Mouse (Mus musculus) midbrain, embryonic 10.5 days (tissue): ENCODE data around the gene Rp9. TPM values are rescaled to one million over a fixed set of nuclear protein-coding genes. Genes with fewer than 3 reads are reported as not detected.

Source experiments
- DNase-seq: peaks from one replicate; pipeline ENCODE4 v3.0.0-alpha.2; 2017; ENCODE audit warnings: low spot score
- H3K27ac ChIP-seq: fragments of 300-500 bp; sonication (generic); replicated peaks from 2 replicates; pipeline ENCODE4 v1.5.1; 2016; ENCODE audit warnings: mild to moderate bottlenecking
- H3K27me3 ChIP-seq: fragments of 300-500 bp; sonication (generic); 2 replicates; pipeline ENCODE4 v1.6.1; 2016; ENCODE audit warnings: low read depth, mild to moderate bottlenecking; ENCODE audit not compliant: poor library complexity, severe bottlenecking
- H3K36me3 ChIP-seq: fragments of 300-500 bp; sonication (generic); 2 replicates; pipeline ENCODE4 v1.6.1; 2016; ENCODE audit warnings: mild to moderate bottlenecking, moderate library complexity
- H3K4me1 ChIP-seq: fragments of 300-500 bp; sonication (generic); 2 replicates; pipeline ENCODE4 v1.6.1; 2016
- H3K4me3 ChIP-seq: fragments of 300-500 bp; sonication (generic); 2 replicates; pipeline ENCODE4 v1.5.1; 2016; ENCODE audit warnings: mild to moderate bottlenecking, moderate library complexity
- H3K9me3 ChIP-seq: fragments of 300-500 bp; sonication (generic); replicated peaks from 2 replicates; pipeline ENCODE4 v1.6.1; 2016; ENCODE audit warnings: mild to moderate bottlenecking
- WGBS: fragments of 180-500 bp; shearing (Covaris S2); methylation state at CpG from one replicate; pipeline ENCODE4 v1.1.7; 2016; 5-methylcytosine and 5-hydroxymethylcytosine counted together
- polyA plus RNA-seq: library from polyadenylated mRNA; unstranded; fragments of >200 nt; fragmentation: Nextera tagmentation; extraction: Ambion mirVana; gene quantifications from 2 replicates; pipeline ENCODE4 v1.2.1, GENCODE M21; 2016

Gene Rp9
- polyA plus RNA-seq: 42.9 and 46.5 TPM in 2 replicates

DNA sequence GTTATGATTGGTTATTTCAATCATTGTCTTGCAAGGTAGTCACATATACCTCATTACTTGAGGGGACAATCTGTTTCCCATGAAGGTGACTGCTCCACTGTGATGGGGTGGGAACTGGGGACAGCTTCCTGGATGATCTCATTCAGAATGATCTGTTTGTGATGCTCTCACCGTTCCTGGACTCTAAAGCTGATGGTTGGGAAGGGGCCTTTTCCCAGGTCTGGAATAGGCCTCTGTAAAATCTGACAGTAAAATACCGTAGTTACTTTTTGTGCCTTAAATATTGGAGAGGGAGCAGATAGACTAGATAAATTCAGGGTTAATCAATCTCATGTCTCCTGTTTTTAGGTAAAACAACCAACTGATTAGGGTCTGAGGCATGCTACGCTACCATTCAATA lies at the start of gene Rp9:
Rp9 (minus strand) TSS at position 101 of the 400 bp plus-strand sequence.
- Histone ChIP-seq H3K36me3 (peaks cover 15% of the 10 kb centered on the region), H3K4me1 (peaks cover 10% of the 10 kb centered on the region), H3K27ac (peak within 1 kb of the TSS; percentile 92), H3K9me3 (no peaks in the 10 kb centered on the region), H3K4me3 (peak within 1 kb of the TSS; percentile 82), H3K27me3 (no peaks in the 10 kb centered on the region)
- 86% methylated on average over 3 of the region's 3 CpGs for WGBS
- no peak for DNase-seq

DNA sequence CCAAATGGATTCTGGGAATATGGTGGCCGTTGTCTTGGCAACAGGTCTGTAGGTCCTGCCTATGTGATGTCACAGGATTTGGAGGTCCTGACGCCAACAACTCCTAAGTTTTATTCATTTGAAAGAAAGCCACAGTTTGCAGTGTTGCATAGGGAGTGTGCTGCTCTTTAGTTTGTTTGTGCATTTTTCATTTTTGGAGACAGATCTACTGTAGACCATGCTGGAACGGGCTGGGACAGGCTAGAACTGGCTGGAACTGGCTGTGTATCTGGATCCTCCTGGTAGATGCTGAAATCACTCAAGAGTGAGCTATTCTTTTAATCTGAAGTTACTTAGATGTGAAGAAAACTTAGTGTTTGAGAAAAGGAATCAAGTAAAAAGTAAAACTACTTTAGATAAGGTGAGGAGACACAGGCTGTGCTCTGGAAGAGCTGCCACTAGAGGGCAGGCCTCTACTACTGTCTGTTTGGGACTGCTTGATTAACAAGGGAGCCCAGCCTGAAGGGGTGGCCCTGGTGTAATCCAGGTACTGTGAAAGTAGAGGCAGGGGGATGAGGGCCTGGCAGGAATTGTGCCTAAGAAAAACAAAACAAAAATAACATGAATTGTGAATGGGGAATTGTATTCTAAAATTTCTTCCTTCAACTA lies 49.0 kb upstream of the Rp9 start:
- H3K9me3 ChIP-seq: peaks cover 5% of the 10 kb centered on the region; the same call in 1 of the 2 replicates
- no peak overlapping the region for H3K4me3 ChIP-seq
- H3K36me3 ChIP-seq: no peaks in the 10 kb centered on the region
- H3K4me1 ChIP-seq: no peaks in the 10 kb centered on the region
- 92% methylated on average over 3 of the region's 3 CpGs for WGBS
- H3K27ac ChIP-seq: no peak overlapping the region
- H3K27me3 ChIP-seq: no peaks in the 10 kb centered on the region
- peak; percentile 18 for DNase-seq

GRCm38 (mm10) chr9:22515076-22515475 lies 45.5 kb upstream of the Rp9 start:
- Histone ChIP-seq H3K9me3 (no peaks in the 10 kb centered on the region), H3K27ac (no peak overlapping the region), H3K27me3 (no peaks in the 10 kb centered on the region), H3K4me1 (no peaks in the 10 kb centered on the region), H3K36me3 (no peaks in the 10 kb centered on the region), H3K4me3 (no peak overlapping the region)
- no peak for DNase-seq
- WGBS: 94% methylated on average over 4 of the region's 4 CpGs

GRCm38 (mm10) chr9:22505574-22505973 lies 36.0 kb upstream of the Rp9 start:
- Histone ChIP-seq H3K9me3 (no peaks in the 10 kb centered on the region), H3K27me3 (no peaks in the 10 kb centered on the region), H3K27ac (no peak overlapping the region), H3K4me1 (peaks cover 5% of the 10 kb centered on the region; the same call in 1 of the 2 replicates), H3K36me3 (no peaks in the 10 kb centered on the region), H3K4me3 (no peak overlapping the region)
- 77% methylated on average over 2 of the region's 2 CpGs for WGBS
- DNase-seq: no peak

GRCm38 (mm10) chr9:22503581-22503980 lies 34.0 kb upstream of the Rp9 start:
- Histone ChIP-seq H3K36me3 (no peaks in the 10 kb centered on the region; the same call in 1 of the 2 replicates), H3K4me1 (peaks cover 5% of the 10 kb centered on the region; the same call in 1 of the 2 replicates), H3K27ac (no peak overlapping the region), H3K9me3 (no peaks in the 10 kb centered on the region), H3K27me3 (no peaks in the 10 kb centered on the region), H3K4me3 (no peak overlapping the region)
- WGBS: 81% methylated on average over 5 of the region's 5 CpGs
- DNase-seq: no peak

- no peak for DNase-seq
- 95% methylated on average over 2 of the region's 2 CpGs for WGBS
- H3K9me3 ChIP-seq: no peaks in the 10 kb centered on the region
Measured at GRCm38 (mm10) chr9:22502972-22503371, 33.4 kb upstream of the Rp9 start.

GRCm38 (mm10) chr9:22497021-22497767 lies 27.7 kb upstream of the Rp9 start:
- Histone ChIP-seq H3K9me3 (no peaks in the 10 kb centered on the region), H3K27me3 (no peaks in the 10 kb centered on the region), H3K36me3 (no peaks in the 10 kb centered on the region; the same call in 1 of the 2 replicates), H3K4me1 (no peaks in the 10 kb centered on the region), H3K4me3 (no peak overlapping the region), H3K27ac (no peak overlapping the region)
- no peak for DNase-seq
- WGBS: 90% methylated on average over 6 of the region's 6 CpGs

More at GRCm38 (mm10) chr9:22502972-22503371, 33.4 kb upstream of the Rp9 start:
- Histone ChIP-seq H3K27me3 (no peaks in the 10 kb centered on the region), H3K4me3 (no peak overlapping the region), H3K4me1 (peaks cover 5% of the 10 kb centered on the region; the same call in 1 of the 2 replicates), H3K36me3 (no peaks in the 10 kb centered on the region; the same call in 1 of the 2 replicates), H3K27ac (no peak overlapping the region)

DNA sequence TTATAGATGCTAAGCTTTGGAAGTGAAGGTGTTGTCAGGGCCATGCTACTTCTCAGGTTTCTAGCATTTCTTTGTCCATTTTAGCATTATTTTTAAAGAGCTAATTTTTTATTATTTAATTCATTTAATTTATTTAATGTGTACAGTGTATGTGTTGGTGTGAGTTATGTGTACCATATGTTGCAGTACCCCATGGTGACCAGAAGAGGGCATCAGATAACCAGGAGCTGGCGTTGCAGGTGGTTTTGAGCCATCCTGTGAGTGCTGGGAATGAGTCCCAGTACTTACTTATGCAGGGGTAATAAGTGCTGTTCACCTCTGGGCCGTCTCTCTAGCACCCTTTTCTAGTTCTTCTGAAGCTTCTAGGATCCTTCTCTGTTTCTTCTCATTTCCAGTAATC lies 25.6 kb upstream of the Rp9 start:
- Histone ChIP-seq H3K9me3 (no peaks in the 10 kb centered on the region), H3K4me3 (no peak overlapping the region), H3K4me1 (no peaks in the 10 kb centered on the region), H3K27ac (no peak overlapping the region), H3K36me3 (no peaks in the 10 kb centered on the region; the same call in 1 of the 2 replicates), H3K27me3 (no peaks in the 10 kb centered on the region)
- 84% methylated on average over 2 of the region's 2 CpGs for WGBS
- no peak for DNase-seq

GRCm38 (mm10) chr9:22494203-22494807 lies 24.8 kb upstream of the Rp9 start:
- Histone ChIP-seq H3K27me3 (no peaks in the 10 kb centered on the region), H3K9me3 (no peaks in the 10 kb centered on the region), H3K4me1 (no peaks in the 10 kb centered on the region), H3K36me3 (no peaks in the 10 kb centered on the region), H3K4me3 (no peak overlapping the region), H3K27ac (no peak overlapping the region)
- 84% methylated on average over 9 of the region's 9 CpGs for WGBS
- no peak for DNase-seq

- H3K9me3 ChIP-seq: no peaks in the 10 kb centered on the region
- 70% methylated on average over 9 of the region's 9 CpGs for WGBS
- H3K4me1 ChIP-seq: no peaks in the 10 kb centered on the region
- DNase-seq: no peak
- H3K4me3 ChIP-seq: no peak overlapping the region
- H3K27ac ChIP-seq: no peak overlapping the region
- H3K27me3 ChIP-seq: no peaks in the 10 kb centered on the region
- no peaks in the 10 kb centered on the region for H3K36me3 ChIP-seq
Measured at GRCm38 (mm10) chr9:22488963-22489362, 19.4 kb upstream of the Rp9 start.

DNA sequence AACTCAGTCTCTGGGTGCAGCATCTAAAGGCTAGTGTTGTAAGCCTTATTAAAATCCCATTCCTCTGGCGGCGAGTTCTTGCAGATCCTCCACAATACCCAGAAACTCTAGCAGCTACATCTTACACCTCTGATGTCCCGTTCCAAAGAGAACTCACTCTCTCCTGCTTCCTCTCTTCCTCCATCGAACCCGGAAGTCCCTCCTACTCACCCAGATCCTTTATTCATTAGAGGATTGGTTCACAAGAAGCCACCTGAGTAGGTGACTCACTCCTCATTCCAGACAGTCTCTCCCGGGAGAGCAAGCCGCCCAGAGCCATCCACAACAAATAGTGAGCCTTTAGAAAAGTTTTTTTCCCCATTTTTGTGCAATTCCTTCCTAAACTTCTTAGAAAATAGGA lies 16.7 kb upstream of the Rp9 start:
- no peaks in the 10 kb centered on the region for H3K27me3 ChIP-seq
- H3K4me1 ChIP-seq: no peaks in the 10 kb centered on the region
- no peak for DNase-seq
- 94% methylated on average over 7 of the region's 7 CpGs for WGBS
- H3K9me3 ChIP-seq: no peaks in the 10 kb centered on the region
- H3K36me3 ChIP-seq: no peaks in the 10 kb centered on the region
- H3K4me3 ChIP-seq: no peak overlapping the region
- no peak overlapping the region for H3K27ac ChIP-seq

GRCm38 (mm10) chr9:22484562-22485308 lies 15.2 kb upstream of the Rp9 start:
- no peaks in the 10 kb centered on the region for H3K9me3 ChIP-seq
- no peaks in the 10 kb centered on the region for H3K4me1 ChIP-seq
- no peaks in the 10 kb centered on the region for H3K27me3 ChIP-seq
- no peak overlapping the region for H3K27ac ChIP-seq
- 92% methylated on average over 12 of the region's 12 CpGs for WGBS
- H3K4me3 ChIP-seq: no peak overlapping the region
- H3K36me3 ChIP-seq: no peaks in the 10 kb centered on the region
- DNase-seq: no peak
